Mouse (Mus musculus): ENCODE results near the gene Fndc1.

Gene Fndc1

DNA sequence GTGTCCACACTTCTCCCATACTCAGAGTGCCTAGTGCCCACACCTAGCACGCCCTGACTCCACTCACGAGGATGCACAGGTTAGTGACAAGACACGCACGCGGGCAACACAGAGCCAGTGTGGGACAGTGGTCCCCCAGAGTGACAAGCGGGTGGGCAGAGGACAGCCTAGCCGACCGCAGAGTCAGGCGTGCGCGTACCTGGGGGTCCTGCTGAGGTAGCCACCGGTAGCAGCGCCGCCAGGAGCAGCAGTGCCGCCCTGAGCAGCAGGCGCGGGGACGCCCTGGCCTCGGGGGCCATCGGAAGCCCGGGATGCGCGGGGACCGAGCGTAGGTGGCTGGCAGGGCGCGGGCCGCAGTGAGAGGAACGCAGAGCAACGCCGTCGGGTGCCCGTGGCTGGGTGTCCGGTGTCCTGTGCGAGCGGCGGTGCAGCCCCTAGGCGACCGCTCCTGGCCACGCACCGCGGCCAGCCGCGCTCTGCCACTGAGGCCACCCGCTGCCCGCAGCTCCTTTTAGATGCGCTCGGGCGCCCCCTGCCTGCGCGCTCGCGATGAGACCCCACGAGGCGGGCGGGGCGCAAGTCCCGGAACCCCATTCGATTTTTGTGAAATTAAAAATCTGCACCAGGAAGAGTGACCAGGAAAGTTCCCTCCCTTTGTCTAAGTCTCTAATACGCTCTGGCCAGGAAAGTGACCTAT is at the start of gene Fndc1:
TSS of gene Fndc1 (minus strand) at position 484 of the 697 bp plus-strand sequence.
- peak; percentile 82 for DNase-seq (ENCODE audit: low spot score)

DNA sequence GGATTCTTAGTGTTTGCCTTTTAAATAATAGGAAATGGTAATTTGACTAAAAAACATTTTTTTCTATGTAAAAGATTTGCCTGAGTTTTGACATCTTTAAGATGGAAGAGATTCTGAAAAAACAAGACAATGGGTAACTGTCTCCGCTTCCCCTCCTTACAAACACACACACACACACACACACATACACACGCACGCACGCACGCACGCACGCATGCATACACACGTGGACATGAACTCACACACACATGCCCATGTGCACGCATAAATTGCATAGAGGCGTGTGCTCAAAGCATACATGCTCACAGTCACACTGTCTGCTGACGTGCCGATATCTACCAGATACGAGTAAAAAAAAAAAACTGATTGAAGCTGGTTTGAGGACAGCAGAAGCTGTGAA is 49.4 kb upstream of the Fndc1 start:
- DNase-seq (ENCODE audit: low spot score) = no peak

DNA sequence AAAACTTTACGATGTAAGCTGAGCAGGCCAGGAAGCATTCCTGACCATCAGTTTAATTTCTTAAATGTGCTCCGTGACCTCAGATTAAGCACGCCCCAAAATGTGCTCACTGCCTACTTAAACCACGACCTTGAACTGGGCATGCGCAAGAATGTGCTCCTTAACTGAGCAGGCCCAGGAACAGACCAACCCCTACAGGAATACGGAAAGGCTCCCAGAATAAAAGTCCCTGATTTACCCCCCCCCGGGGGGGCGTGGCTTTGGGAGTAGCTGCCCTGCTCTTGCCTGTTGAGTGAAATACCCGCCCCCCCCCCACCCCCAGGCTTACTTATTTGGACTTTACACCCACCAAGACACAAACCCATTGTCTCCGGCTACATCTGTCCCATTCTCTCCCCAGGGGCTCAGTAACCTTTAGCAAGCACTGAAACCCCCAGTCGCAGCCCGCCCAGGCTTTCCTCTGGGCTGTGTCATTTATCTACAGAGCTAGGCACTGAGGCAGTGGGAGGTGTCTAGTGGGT is 48.9 kb upstream of the Fndc1 start:
- no peak for DNase-seq (ENCODE audit: low spot score)

DNA sequence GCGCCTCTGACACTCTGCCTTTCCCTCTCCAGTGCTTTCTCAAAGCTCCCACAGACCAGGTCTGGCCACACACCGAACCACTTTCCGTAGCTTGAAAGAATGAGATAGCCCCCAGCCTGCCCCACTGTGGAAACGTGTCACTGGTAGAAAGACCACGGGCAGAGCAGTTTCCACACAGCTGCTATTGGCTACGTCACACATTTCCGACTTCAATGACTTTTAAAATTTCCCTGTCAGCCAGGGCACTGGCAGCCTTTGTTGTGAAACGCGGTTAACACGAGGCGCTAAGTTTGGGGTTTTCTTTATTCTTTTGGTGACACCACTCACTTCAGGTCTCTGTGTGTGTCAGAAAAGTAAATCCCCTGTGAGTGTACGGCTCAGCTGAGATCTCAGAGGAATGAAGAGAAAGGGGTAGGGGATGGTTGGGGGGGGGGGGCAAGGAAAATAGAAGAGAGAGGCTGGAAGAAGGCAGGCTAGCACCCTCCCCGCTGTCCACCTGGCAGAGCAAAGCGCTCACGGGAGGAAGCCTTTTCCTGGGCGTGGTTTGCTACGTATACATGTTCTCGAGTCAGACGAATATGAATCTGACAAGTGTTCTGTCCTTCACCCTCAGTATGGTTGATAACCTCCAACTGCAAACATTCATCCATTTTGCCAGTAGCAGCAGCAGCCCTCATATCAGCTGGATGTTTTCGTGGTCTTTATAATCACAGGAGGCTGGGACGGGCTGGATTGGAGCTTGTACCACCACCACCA is 47.9 kb upstream of the Fndc1 start:
- DNase-seq (ENCODE audit: low spot score) = no peak

DNA sequence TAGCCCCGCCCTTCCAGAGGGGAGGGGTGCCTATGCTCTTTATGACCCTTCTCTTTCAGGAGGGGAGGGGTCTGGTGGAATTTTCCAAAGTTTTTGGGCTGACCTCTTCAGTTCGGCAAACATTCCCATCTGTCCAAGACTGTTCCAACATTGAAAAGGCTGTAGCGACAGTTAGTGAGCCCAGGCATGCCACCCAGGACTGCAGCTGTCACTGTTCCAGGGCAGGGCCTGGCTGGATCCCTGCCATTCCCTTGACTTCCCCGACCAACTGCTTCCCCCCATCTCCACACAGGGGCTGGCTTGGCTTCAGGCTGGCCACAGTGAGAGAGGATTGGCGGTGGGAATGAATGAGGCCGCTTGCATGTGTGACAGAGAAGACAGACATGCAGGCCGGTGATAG is 46.3 kb upstream of the Fndc1 start:
- DNase-seq (ENCODE audit: low spot score) = no peak

DNA sequence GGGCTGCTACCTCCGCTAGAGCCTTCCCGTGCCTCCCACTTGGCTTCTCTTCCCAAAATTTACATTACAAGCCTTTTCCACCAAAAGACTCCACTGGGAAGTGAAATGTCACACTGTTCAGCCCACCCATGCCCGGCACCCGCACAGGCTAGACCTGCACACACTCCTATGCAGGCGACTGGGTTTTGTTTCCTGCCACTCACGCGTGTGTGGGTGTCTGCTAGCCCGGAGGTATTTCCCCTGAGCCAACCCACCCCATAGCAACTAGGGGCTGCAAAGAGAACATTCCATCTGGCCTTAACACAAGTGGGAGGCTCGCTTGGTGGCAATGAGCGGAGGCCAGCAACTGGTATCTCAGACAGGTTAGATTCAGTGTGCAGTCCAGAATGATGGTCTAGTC is 44.7 kb upstream of the Fndc1 start:
- DNase-seq (ENCODE audit: low spot score) = no peak

DNA sequence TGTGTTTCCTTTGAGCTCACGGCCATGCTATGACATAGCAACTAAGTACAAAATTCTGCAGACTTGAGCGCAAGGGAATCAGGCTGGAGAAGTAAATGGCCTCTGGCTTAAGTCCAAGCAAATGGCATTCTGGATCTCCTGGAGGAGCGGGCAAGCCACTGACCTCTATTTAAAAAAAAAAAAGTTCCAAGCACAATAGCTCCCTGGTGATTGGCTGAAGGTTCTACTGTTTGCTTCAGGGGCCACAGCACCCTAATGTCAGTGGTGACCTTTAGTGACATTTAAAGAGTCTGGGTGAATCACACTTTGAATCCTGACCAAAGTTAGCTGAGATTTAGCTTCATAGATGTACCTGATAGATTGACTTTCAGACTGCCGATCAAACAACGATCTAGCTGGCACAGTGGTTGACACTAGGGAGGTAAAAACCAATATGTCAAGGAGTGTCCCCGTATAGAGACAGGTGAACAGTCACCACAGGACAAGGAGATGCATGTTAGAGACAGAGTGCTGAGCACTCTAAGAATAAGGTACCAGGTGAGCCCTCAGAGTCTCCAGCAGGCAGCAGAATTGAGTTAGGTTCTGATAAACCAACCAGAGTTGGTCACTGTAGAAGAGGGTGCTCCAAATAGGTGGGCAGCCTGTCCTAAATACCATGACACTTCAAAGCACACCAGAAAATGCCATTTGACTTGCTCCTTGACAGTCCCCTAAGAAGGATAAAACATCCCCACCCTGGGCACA is 43.9 kb upstream of the Fndc1 start:
- no peak for DNase-seq (ENCODE audit: low spot score)

DNA sequence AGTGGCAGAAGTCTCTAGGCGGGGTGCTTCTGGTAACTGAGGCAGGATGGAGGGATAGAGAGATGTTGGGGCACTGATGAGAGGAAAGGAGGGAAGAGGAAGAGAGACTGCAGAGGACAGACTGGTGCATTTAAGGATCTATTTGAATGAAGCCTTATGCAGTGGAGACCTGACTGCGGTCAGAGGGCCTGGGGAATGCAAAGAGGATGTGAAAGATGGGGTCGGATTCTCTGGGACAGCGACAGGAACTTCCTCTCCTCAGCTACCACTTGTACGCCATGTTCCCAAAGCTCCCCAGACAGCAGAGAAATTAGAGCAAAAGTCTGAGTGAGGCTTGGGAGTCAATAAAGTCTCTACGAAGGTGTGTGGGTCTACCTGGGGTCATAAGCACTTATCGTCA is 42.0 kb upstream of the Fndc1 start:
- DNase-seq (ENCODE audit: low spot score) = no peak

DNA sequence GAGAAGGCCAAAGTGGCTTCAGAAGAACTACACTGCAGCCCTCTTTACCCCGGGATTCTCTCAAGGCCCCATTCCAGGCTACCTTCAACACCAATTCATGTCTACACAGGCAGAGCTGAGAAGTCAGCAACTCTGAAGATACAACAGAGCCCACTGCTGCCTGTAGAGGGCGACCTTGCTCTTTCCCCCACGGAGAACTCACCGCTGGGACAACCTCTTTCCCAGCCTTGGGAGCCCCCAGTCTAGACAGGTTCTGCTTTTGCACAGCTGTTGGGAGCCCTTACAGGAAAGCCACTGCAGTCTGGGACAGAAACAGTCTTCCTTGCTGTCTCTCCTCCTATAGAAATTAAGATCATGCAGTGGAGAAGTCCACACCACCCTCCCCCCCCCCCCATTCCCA is 41.5 kb upstream of the Fndc1 start:
- DNase-seq (ENCODE audit: low spot score) = peak; percentile 76

DNA sequence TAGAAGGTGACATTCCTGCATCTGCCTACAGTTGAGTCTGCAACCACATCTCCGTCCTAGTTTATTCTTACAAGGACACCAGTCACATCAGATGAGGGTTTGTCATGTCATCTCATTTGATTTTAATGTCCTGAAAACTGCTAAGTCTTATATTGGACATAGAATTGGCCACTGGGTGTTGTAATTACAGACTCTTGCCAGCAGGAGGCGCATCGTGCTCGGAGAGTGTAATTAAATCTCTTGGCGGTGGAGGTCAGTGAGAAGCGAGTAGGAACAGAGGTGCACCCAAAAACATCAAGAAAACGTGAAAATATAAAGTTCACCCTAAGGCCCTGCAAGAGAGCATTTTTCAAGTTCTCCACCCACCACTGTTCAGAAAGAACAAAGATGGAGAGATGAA is 37.6 kb upstream of the Fndc1 start:
- no peak for DNase-seq (ENCODE audit: low spot score)

DNA sequence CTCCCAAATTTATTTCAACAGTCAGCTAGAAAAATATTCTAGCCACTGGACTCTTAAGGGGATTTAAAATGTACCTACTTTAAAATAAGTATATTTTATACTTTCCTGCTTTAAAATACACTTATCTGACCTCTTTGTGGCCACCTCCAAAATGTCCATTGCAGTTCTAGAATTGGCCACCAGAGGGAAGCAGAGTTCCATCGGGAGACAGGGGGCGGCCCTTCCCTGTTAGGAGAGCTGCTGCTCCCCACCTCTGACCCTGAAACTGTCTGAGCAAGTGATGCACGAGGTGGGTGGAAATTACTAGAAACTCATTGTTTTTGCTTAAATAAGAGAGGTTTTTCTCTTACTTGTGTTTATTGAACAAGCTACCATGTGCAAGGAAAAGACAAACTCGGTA is 36.6 kb upstream of the Fndc1 start:
- DNase-seq (ENCODE audit: low spot score) = peak; percentile 79

DNA sequence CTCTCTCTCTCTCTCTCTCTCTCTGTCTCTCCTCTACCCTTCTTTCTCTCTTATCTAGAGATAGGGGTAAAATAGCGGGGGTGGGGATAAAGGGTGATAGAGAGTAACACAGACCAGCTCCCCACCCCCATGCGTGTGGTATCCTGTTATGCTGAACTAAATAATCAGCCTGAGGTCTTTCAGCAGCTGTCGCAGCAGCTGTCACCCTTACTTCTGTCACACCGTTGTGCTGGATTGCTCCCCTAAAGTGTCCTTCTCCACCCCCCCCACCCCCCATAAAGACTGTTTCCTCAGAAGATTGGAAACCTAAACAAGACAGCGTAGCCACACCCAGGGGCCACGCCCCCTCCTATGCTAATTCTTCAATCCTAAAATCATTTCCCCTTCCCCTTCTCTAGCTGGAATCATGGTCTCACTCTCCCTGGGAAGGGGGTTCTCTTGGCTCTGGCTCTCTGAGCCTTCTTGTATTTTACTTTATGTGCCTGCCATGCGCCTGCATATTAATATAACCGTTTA is 33.8 kb upstream of the Fndc1 start:
- no peak for DNase-seq (ENCODE audit: low spot score)

DNA sequence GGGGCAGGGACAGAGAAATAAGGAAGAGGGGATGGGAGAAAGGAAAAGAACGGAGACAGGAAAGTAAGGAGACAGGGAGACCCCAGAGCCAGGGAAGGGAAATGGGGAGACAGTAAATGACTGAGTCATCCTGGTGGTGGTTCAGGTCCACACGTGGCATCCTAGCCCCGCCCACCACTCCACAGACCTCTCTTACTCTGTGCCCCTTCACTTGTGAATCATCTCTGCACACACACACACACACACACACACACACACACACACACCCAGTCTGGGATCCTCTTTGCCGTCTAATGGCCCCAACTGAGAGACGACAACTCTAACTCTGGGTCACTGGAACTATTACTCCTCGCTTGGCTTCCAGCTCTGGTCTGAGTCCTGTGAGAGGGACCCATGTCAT is 30.6 kb upstream of the Fndc1 start:
- no peak for DNase-seq (ENCODE audit: low spot score)

DNA sequence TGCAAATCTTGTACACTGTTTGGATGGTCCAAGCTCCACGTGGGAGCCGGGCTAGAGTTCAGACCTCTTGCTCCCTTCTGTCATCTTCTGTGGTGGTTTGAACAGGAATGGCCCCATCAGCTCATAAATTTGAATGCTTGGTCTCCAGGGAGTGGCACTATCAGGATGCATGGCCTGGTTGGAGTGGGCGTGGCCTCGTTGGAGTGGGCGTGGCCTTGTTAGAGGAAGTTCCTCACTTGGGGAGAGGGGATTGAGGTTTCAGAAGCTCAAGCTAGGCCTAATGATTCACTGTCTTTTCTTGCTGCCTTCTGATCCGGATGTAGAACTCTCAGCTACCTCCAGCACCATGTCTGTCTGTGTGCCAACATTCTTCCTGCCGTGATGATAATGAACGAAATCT is 28.7 kb upstream of the Fndc1 start:
- DNase-seq (ENCODE audit: low spot score) = no peak

DNA sequence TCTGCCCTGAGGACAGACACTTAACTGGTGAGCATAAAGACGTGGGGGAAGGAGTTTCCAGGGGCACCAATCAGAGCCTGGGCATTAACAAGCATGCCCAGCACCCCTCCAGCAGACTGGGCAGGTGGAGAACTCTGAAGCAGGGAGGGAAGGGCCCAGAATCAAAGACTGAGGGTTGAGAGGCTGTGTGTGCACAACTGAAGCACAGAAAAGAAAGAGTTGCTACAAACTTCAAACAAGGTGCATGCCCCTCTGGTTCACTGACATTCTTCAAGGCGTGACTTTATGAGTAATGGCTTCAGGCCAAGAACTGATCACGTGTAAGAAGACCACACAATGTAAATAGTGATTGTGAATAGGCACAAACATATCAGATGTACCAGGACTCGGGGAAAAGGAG is 24.9 kb upstream of the Fndc1 start:
- no peak for DNase-seq (ENCODE audit: low spot score)

DNA sequence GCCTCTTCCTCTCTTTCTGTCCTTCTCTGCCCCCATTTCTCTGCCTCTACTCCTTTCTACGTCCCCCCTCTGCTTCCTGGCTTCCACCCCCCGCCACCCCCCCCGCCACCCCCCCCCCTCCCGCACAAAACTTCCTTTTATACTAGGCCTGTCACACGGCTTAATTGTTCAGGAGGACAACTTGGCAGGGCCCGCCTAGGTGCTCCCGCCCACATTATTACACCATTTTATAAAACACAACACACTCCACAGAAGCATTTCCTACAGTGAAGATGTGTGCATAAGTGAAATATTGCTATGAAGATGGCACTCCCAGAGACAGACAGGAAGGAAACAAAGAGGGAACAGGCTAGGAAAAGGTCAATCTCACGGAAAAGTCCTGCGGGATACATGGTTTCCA is 24.4 kb upstream of the Fndc1 start:
- no peak for DNase-seq (ENCODE audit: low spot score)

DNA sequence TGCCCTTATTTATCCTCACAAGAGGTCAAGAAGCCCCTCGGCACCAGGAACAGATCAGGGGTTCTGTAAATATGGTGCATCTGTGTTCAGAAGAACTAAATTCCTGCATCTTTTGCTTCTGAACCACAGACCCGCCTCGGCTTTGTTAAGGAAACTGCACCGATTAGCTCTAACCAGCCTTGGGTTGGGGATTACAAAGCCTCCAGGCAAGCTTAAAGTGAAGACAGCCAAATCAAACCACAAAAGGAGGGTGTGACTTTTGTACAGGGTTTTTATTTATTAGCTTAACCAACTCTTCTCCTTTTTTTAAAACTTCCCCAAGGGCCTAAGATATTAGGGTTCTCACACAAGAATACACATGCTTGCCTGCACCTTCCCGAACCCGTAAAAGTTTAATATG is 23.1 kb upstream of the Fndc1 start:
- DNase-seq (ENCODE audit: low spot score) = no peak

DNA sequence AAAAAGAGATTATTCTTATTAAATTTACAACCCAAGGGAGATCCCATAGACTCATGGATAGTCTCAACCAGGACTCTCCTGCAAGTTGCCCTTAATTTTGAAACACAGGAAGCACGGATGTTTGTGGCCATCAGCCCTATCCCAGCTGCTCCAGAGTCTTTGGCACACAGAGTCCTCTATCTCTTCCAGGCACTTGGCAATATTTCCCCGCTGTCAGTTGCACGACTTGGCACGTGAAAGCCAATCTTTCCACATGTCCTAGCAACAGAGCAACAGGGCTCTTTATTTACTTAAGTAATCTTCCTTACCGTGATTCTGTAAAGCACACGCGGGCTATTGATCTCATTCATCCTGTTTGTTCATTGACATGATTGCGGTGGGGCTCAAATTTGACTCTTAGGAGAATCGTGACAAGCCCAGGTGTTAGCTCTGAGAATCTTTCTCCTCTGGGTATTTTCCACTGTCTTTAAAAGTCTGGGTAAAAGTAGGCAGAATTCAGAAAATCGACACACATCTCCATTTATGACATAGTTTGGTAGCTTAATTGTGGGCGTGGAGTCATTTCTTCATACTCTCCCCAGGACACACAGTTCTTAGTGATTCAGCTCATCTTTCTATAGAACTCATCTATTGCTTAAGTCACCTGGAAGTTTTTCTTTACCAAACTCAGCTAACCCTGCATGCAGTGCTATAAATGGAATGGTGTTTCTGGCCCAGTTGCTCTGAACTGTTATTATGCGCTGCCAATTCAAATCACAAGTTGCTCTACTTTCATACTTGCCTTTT is 13.6 kb upstream of the Fndc1 start:
- DNase-seq (ENCODE audit: low spot score) = no peak

DNA sequence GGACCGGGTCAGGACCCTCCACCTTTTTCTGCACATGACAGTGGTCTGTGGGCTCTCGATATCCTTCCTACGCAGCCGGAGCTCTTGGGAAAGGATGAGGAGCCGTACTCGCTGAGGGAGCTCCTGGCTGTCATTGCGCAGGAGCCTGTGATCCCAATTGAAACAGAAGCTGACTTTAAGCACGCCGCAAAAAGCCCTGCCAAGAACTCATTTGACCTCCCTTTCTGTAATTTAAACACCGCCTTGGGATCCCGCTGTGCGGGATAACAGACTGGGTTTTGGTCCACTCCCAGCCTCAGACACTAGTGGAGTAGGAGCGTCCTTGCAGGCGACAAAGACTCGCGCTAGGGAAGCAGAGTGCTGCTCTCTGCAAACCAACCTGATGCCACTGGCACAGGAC is 484 bp upstream of the Fndc1 start:
- no peak for DNase-seq (ENCODE audit: low spot score)

DNA sequence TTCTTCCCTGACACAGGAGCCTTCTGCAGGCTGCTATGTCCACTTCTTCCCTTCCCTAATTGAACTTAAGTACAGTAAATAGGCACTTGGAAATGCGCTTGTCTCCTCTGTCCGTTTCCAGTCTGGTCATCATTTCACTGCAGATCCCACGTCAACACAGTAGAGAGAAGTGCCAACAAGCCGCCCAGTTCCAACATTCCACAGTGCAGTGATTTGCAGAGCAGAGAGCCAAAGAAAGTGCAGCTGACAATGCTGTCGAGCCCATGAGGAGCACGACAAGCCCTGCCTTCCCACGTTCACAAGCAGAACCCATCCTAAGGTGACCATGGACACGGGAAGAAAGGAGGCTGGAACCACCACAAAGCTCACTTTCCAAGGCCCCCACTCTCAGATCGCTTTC is 1.7 kb downstream of the Fndc1 start:
- DNase-seq (ENCODE audit: low spot score) = no peak

DNA sequence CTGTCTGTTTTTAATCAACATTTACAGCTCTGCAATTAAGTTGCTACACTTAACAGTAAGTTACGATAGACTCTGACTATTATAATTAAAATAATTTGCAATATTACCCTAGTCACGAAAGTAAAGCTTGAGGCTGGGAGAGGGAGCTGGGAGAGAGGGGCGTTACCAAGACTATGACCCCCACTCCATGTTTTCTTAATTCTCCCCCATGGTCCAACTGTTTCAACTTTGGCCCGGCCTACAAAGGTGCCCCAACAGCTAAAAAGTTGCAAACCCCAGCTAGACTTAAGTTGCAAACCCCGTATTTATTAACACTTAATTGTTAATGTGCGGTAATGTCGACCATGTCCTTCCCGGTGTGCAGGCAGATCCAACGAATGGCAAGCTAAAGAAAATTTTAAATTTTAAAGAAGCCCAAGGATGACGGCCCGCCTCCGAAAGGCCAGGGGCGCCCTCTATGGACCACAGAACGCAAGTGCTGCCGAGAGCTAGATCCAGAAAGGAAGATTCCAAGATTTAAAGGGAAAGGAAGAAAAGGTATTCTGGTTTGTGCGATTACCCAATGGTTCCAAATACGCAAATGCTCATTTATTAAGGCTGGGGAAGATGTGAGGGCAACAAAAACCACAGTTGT is 5.4 kb downstream of the Fndc1 start:
- peak; percentile 67 for DNase-seq (ENCODE audit: low spot score)
